Mouse (Mus musculus): ENCODE results near the gene Sost. TPM values are rescaled to one million over a fixed set of nuclear protein-coding genes. Genes with fewer than 3 reads are reported as not detected.

Sost gene
- polyA plus RNA-seq, 1 experiment from 2014 or later: 0.36 TPM

DNA sequence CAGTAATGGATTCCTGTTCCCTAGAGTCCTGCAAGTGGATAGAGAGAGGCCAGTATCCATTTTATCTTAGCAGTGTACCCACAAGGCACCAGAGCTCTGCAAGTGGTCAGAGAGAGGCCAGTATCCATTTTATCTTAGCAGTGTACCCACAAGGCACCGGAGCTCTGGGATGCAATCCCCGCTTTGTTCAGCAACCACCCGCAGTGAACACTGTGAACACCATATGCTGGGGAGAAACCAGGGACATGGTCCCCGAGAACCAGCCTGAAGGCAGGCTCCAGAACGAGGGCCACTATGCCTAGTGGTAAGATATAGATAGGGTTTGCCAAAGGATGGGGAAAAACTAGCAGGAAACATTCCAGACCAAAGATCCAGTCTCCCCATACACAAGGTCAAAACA is 12.3 kb upstream of the Sost start:
- Histone ChIP-seq H3K9me3 (no peaks in the 10 kb centered on the region), H3K4me1 (peaks cover 42% of the 10 kb centered on the region), H3K27ac (no peak overlapping the region), H3K36me3 (peaks cover 69% of the 10 kb centered on the region), H3K27me3 (ENCODE audit: insufficient read depth, poor library complexity, severe bottlenecking) (no peaks in the 10 kb centered on the region), H3K4me3 (no peak overlapping the region)
- no peak for DNase-seq (ENCODE audit: low spot score)
- 81% methylated on average over 5 of the region's 5 CpGs for WGBS

DNA sequence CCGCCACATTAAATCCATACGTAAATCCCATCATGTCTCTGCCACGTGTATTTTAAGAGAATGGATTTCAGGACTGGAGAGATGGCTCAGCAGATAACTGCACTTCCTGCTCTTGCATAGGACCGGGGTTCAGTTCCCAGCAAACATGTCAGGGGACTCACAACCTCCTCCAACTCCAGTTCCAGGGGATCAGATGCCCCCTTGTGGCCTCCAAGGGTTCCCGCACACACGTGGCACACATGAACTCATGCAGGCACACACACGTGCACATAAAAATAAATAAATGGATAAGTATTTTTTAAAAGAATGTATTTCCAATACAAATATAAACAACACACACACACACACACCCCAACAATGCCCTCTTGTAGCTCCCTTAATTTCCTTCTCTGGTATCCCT is 10.1 kb upstream of the Sost start:
- H3K4me3 ChIP-seq: no peak overlapping the region
- peaks cover 24% of the 10 kb centered on the region for H3K4me1 ChIP-seq
- H3K27me3 ChIP-seq (ENCODE audit: insufficient read depth, poor library complexity, severe bottlenecking): no peaks in the 10 kb centered on the region
- no peaks in the 10 kb centered on the region for H3K9me3 ChIP-seq
- DNase-seq (ENCODE audit: low spot score): no peak
- no peak overlapping the region for H3K27ac ChIP-seq
- WGBS: 95% methylated on average over 7 of the region's 7 CpGs
- H3K36me3 ChIP-seq: peaks cover 85% of the 10 kb centered on the region

DNA sequence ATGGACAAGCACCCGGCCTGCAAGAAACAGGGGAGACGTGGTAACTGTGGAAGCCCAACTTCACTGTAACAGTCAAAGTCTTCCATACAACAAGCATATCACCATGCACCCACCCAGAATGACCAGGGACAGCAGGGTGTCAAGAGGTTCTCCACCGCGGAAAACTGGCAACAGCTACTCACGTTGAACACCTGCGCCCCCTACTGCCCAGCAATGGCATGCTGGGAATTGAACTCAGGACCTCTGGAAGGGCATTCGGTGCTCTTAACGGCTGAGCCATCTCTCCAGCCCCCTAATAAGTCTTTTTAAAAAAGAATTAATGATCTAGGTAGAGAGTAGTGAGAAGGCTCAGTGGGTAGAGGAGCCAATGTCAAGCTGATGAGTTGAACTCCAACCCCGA is 8.1 kb upstream of the Sost start:
- no peak for DNase-seq (ENCODE audit: low spot score)
- no peak overlapping the region for H3K27ac ChIP-seq
- no peaks in the 10 kb centered on the region for H3K9me3 ChIP-seq
- peaks cover 17% of the 10 kb centered on the region for H3K4me1 ChIP-seq
- no peaks in the 10 kb centered on the region for H3K27me3 ChIP-seq (ENCODE audit: insufficient read depth, poor library complexity, severe bottlenecking)
- peaks cover 65% of the 10 kb centered on the region for H3K36me3 ChIP-seq
- no peak overlapping the region for H3K4me3 ChIP-seq
- 47% methylated on average over 9 of the region's 9 CpGs for WGBS

DNA sequence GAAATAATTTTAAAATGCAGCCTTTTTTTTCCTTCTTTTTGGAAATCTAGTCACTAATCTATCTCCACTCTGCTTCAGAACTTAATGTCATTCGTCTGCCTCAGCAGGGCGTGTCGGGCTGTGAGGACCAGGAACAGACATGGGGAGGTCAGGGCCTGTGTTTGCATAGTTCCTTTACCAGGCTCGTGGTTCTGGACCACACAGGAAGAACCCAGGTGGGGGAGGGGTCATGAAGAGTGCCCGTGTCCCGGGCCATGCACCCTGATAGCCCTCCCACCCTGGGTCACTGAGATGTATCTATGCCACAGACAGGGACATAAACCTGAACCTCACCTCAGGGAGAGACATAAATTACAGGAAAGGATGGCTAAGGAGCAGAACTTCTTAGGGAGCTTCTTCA is 7.4 kb upstream of the Sost start:
- H3K27me3 ChIP-seq (ENCODE audit: insufficient read depth, poor library complexity, severe bottlenecking): no peaks in the 10 kb centered on the region
- H3K27ac ChIP-seq: no peak overlapping the region
- WGBS: 63% methylated on average over 6 of the region's 6 CpGs
- peaks cover 17% of the 10 kb centered on the region for H3K4me1 ChIP-seq
- peaks cover 57% of the 10 kb centered on the region for H3K36me3 ChIP-seq
- no peak for DNase-seq (ENCODE audit: low spot score)
- H3K4me3 ChIP-seq: no peak overlapping the region
- no peaks in the 10 kb centered on the region for H3K9me3 ChIP-seq

DNA sequence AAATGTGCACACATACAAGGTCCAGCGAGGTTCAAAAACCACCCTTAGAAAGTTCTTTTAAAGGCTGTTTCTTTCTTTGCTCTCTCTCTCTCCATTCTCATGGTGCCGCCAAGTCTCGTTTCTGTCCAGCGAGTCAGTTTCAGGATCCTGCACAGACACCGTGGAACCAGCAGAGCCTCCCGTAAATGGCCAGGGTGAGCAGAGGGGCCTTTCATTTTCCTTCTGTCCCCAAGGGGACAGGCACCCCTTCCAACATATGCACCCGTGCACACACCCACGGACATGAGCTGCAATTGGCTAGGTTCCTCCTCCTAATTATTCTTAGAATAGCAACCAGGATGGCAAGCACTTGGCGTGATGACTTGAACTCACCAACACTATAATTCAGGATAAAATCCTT is 6.7 kb upstream of the Sost start:
- Histone ChIP-seq H3K4me1 (peaks cover 19% of the 10 kb centered on the region), H3K36me3 (peaks cover 51% of the 10 kb centered on the region), H3K27me3 (ENCODE audit: insufficient read depth, poor library complexity, severe bottlenecking) (0 out of 2 replicates have a peak, but pooled peaks cover under 1% of the 10 kb centered on the region), H3K9me3 (no peaks in the 10 kb centered on the region), H3K4me3 (no peak overlapping the region), H3K27ac (no peak overlapping the region)
- no peak for DNase-seq (ENCODE audit: low spot score)
- 79% methylated on average over 9 of the region's 9 CpGs for WGBS

DNA sequence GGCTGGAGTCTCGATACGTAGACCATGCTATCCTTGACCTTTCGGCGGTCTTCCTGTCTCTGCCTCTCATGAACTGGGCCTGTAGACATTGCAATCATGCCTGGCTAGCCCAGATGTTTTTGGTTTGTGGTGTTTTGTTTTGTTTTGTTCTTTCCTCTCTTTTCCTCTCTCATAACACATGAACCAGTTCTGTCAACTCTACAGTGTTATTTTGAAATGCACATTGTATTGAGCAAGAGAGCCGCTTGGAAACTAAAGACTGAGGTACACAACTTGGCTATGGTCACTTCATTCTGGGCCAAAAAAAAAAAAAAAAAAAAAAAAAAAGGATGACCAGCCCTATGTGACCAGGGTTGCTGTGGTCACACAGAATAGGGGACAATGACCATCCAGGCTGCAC is 5.8 kb upstream of the Sost start:
- Histone ChIP-seq H3K27ac (no peak overlapping the region), H3K27me3 (ENCODE audit: insufficient read depth, poor library complexity, severe bottlenecking) (peaks cover 9% of the 10 kb centered on the region), H3K4me3 (no peak overlapping the region), H3K36me3 (peaks cover 43% of the 10 kb centered on the region), H3K9me3 (no peaks in the 10 kb centered on the region), H3K4me1 (peaks cover 17% of the 10 kb centered on the region)
- 92% methylated on average over 5 of the region's 5 CpGs for WGBS
- DNase-seq (ENCODE audit: low spot score): no peak

DNA sequence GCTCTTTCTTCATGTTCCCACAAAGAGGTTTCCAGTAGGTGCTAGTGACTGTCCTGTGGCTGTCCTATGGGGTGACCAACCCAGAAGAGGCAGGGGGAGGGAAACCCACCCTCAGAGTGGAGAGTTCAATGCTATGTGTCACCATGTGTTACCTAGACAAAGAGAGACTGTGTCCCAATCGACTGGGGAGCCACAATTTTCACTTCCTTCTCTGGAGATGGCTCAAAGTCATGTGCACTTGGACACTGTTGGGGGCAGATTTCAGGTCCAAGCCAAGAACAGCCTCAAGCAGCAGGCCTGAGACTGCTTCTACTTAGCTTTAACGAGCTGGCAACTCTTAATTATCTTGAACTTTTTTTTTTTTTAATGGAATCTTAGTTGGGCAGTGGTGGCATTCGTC is 5.3 kb upstream of the Sost start:
- H3K36me3 ChIP-seq: peaks cover 37% of the 10 kb centered on the region
- no peaks in the 10 kb centered on the region for H3K9me3 ChIP-seq
- no peak overlapping the region for H3K27ac ChIP-seq
- peaks cover 15% of the 10 kb centered on the region for H3K27me3 ChIP-seq (ENCODE audit: insufficient read depth, poor library complexity, severe bottlenecking)
- H3K4me3 ChIP-seq: no peak overlapping the region
- peaks cover 18% of the 10 kb centered on the region for H3K4me1 ChIP-seq
- WGBS: 73% methylated on average over 3 of the region's 3 CpGs
- no peak for DNase-seq (ENCODE audit: low spot score)

DNA sequence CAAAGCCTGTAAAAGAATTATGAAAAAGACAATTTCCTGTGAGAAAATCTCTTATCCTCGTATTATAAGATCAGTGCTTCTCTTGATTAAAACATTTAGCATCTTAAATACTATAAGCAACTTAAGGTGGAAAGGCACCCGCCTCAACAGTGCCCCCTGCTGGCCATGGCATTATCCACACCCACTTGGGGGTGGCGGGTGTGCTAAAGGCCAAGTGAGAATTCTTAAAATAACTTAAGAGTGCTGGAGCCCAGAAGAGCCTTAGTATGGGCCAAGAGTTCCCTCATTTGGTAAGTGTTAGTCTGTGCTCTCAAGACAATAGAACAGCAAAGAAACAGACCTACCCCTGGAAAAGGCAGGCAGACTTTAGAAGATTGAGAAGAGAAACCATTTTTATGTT is 4.6 kb upstream of the Sost start:
- 32% methylated on average over 3 of the region's 3 CpGs for WGBS
- no peak for DNase-seq (ENCODE audit: low spot score)
- H3K36me3 ChIP-seq: peaks cover 30% of the 10 kb centered on the region

DNA sequence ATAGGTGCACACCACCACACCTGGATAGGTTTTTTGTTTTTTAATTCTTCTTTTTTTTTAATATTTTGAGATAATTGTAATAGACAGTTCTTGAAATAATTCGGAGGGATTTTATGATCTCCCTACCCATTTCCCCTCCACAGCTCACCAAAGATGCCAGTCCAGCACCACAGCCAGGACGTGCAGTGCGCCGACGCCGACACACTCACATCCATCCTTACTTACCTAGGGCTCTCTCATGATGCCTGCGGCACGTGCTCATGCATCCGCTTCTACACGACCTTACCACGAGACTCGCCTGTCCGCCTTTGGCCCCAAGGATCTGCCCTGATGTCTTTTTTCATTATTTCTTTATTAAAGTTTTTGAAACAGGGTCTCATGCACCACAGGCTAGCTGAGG is 3.0 kb upstream of the Sost start:
- H3K27ac ChIP-seq: no peak overlapping the region
- no peak overlapping the region for H3K4me3 ChIP-seq
- peaks cover 23% of the 10 kb centered on the region for H3K36me3 ChIP-seq
- no peaks in the 10 kb centered on the region for H3K9me3 ChIP-seq
- WGBS: 76% methylated on average over 13 of the region's 13 CpGs
- H3K27me3 ChIP-seq (ENCODE audit: insufficient read depth, poor library complexity, severe bottlenecking): peaks cover 38% of the 10 kb centered on the region
- DNase-seq (ENCODE audit: low spot score): no peak
- peaks cover 38% of the 10 kb centered on the region for H3K4me1 ChIP-seq

More for the DNA sequence above, 4.6 kb upstream of the Sost start:
- no peaks in the 10 kb centered on the region for H3K9me3 ChIP-seq
- H3K4me3 ChIP-seq: no peak overlapping the region
- H3K4me1 ChIP-seq: peaks cover 25% of the 10 kb centered on the region
- peaks cover 22% of the 10 kb centered on the region for H3K27me3 ChIP-seq (ENCODE audit: insufficient read depth, poor library complexity, severe bottlenecking)
- H3K27ac ChIP-seq: no peak overlapping the region

DNA sequence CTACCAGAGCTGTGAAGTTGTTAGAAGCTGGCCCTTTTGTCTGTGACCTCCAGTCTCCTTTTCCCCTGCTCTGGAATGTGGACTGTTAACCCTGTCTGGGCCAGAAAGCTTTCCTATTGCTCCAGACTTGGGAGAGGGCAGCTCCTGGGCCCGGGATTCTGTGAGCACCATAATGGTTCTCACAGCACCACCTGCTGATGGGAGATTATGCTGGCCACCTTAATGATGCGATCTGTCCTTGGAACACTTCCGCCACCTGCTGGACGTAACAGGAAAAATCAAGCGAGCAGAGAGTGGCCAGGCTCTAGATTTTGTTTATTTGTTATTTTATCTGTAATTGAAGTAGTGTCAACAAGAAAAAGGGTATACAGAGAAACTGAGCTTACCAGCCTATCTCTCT is 2.0 kb upstream of the Sost start:
- Histone ChIP-seq H3K4me3 (peak overlapping the region; percentile 6; the same call in 1 of the 2 replicates), H3K27me3 (ENCODE audit: insufficient read depth, poor library complexity, severe bottlenecking) (peaks cover 48% of the 10 kb centered on the region), H3K9me3 (no peaks in the 10 kb centered on the region), H3K27ac (peak overlapping the region; percentile 69; the same call in 1 of the 2 replicates), H3K4me1 (peaks cover 45% of the 10 kb centered on the region), H3K36me3 (peaks cover 13% of the 10 kb centered on the region)
- WGBS: under 1% methylated on average over 5 of the region's 5 CpGs
- DNase-seq (ENCODE audit: low spot score): peak; percentile 91

DNA sequence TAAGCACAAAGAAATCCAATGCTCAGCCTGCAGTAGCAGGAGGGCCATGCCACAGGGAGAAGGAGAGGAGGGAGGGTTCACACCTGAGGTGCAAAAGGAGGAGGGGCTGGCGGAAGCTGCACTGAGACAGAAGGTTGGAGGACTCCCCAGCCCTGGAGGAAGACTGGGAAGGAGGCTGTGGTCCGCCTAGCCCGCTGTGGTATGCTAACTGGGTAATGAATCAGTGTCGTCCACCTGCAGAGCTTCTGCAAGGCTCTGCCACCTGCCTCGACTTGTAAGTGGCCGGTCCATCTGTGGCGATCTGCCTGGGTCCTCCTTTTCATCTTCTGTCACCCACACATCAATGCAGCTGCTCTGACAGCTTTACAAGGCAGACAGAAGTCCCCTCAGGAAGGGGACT is 1.5 kb upstream of the Sost start:
- Histone ChIP-seq H3K36me3 (peaks cover 9% of the 10 kb centered on the region), H3K27ac (peak overlapping the region; percentile 69), H3K27me3 (ENCODE audit: insufficient read depth, poor library complexity, severe bottlenecking) (peaks cover 53% of the 10 kb centered on the region), H3K4me1 (peaks cover 50% of the 10 kb centered on the region), H3K4me3 (peak overlapping the region; percentile 6; the same call in 1 of the 2 replicates), H3K9me3 (no peaks in the 10 kb centered on the region)
- no peak for DNase-seq (ENCODE audit: low spot score)
- WGBS: 7% methylated on average over 7 of the region's 7 CpGs

DNA sequence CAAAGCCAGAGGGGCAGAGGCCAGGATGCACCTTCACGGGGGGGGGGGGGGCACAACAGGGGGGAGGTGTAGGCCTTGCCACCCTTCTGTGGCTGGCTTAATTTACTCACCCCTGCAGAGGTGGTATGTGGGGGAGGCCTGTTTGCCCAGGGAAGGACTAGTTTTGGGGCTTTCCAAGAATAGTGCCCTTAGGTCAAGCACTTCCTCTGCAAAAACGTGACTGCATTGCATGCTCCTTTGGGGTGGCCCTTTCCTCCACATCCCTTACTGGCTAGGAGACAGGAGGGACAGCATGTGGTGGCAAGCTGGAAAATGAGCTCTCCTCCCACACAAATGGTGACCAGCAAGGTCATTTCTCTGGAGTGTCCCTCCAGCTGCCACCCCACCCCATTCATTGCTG is 1.3 kb downstream of the Sost start:
- Histone ChIP-seq H3K4me1 (peaks cover 55% of the 10 kb centered on the region), H3K27me3 (ENCODE audit: insufficient read depth, poor library complexity, severe bottlenecking) (peaks cover 80% of the 10 kb centered on the region), H3K4me3 (peak overlapping the region; percentile 29; the same call in 1 of the 2 replicates), H3K9me3 (no peaks in the 10 kb centered on the region), H3K36me3 (no peaks in the 10 kb centered on the region), H3K27ac (no peak overlapping the region; the same call in 1 of the 2 replicates)
- DNase-seq (ENCODE audit: low spot score): no peak
- WGBS: 19% methylated on average over 2 of the region's 2 CpGs

DNA sequence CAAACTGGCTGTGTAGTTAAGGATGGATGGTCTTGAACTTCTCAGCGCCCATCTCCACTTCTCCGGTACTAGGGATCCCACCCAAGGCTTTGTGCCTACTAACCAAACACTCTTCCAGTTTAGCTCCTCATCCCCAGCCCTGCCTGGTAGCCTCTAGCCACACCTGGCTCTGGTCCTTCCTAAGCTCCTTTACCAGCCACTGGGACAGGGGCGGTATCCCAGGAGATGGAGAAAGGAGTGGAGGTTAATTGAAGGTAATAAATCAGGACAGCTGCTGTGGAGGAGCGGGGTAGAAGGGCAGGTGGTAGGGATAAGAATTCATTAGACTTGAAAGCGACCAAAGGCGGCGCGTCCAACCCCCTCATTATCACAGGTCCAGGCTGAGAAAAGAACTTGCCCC is 2.2 kb downstream of the Sost start:
- Histone ChIP-seq H3K36me3 (no peaks in the 10 kb centered on the region), H3K27me3 (ENCODE audit: insufficient read depth, poor library complexity, severe bottlenecking) (peaks cover 85% of the 10 kb centered on the region), H3K4me1 (peaks cover 55% of the 10 kb centered on the region), H3K27ac (peak overlapping the region; percentile 88), H3K4me3 (peak overlapping the region; percentile 71), H3K9me3 (no peaks in the 10 kb centered on the region)
- WGBS: under 1% methylated on average over 8 of the region's 8 CpGs
- DNase-seq (ENCODE audit: low spot score): no peak

Data from heart, embryonic 10.5 days (tissue).